Mouse (Mus musculus): Measurements from ENCODE around the gene Rsph1. TPM values are rescaled to one million over a fixed set of nuclear protein-coding genes. Genes with fewer than 3 reads are reported as not detected.

Rsph1 gene
- 10 to 100 TPM; 10.8 to 14.3 TPM for total RNA-seq (2021)

DNA sequence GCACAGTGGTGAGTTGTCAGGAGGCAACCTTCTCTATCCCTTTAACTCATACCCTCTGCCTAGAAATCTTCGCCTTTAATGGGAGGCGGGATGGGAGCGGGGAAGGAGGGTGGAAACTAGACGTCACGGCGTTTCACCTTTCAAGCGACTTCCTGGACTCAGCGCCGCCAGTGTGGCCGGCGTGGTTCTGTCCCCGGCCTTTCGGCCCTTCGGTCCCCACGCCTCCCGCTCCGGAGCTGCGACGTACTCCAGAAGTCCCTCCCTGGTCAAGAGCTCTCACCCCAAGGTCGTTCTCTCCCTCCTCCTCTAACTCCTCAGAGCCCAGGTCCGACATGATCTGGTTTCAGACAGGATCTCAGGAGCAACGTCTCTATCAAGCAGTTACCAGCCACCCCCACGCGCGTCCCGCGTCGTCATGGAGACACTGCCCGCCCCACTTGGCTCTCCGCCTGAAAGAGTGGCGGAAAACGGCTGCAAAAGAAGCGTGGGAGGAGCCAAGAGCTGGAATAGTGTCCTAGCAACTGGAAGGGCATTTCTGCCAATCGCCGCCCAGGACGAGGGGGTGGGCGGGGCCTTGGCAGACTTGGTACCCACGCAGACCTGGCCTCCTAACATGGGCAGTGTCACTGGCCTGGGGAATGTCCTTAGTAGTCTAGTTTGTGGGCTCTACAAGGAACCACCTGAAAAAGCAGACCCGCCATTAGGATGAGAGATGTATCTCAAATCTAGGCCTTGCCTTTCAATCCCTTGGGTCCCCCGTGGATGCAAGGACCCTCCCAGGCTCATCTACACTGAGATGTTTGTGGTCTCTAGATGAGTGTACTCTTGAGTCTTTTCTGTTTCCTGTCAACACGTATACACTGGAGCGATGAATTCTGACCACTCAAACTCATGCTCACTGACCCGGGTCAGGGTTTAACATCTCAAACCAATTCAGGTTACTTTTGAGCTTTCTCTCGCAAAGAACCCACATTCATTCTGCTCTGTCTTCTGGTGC is at the start of gene Rsph1:
Gene Rsph1 (minus strand): TSS at position 462 of the 997 bp plus-strand sequence.
- DNase-seq, result peak; percentile 100

DNA sequence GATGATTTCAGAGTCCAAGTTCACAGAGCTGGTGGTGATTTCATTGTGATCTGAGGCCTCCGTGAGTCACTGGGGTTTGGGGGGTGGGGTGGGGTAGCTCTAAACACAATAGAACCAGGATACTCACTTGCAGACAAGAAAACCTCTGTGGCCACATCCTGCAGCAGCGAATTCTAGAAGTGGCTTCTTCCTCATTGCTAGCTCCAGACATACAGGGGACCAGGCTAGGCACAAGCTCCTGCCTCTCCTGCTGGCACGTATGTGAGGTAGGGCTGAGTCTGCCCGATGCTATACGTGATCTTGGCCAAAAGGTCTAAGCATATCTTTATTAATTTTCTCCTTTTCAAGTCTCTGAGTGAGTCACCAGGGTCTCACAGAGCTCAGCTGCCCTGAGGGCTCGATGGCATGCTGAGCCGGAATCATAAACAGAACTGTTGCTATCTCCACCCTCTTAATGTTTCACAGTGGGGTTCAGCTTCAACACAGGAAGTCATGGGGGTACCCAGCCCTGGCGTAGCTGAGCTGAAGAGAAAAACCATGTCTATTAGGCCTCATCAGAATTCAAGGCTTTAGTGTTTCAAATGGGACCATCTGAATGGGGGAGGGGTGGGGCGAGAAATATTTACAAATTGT is 49.2 kb upstream of the Rsph1 start:
- DNase-seq, result no peak

DNA sequence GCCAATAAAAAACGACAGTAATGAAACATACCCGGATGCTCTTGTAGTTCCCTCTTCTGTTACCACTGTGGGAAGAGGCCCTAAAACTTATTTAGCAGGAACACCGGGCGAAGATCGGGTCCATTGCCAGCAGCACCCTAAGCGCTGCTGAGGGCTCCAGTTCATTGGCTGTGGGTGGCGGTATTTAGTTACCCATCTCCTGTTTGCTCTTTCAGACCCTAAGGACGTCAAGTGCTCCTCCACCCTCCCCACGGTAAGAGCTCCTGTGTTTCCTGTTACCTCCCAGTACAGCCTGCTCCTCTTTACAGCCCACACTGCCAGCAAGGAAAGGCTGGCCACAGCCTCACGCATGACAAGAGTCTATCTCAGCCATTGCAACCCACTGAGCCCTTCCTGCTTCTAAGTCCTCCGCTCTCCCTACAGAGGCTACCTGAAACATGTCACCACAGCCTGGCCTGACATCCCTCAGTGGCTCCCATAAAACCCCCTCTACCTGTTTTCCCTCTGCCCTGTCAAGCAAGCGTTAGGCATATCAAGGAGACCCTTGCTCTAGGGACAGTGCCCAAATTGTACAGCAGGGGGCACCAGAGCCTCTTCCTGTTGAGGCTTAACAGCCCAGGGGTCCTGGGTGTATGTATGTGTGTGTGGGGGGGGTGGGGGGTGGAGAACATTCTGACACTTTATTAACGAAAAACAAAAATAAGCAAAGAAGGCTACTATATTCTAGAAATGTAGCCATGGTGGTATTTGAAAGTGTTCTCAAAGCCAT is 48.5 kb upstream of the Rsph1 start:
- no peak for DNase-seq

DNA sequence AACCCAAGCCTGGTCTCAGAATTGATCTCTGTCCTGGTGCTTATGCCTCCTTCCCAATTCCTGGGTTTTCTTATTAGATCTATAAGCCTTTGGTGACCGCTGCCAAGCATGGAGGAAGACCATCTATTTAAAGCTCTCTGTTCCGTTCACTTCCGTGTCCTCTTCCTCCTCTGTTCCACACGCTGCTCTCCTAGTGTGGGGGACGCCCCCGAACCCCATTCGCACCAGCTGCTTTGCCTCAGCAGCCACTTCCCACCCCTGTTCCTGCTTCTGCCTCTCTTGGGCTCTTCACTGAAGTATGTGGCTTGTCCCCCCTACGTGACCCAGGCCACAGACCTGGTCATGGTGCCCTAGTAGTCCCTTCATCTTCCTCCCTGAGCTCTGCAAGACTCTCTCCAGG is 47.0 kb upstream of the Rsph1 start:
- no peak for DNase-seq

DNA sequence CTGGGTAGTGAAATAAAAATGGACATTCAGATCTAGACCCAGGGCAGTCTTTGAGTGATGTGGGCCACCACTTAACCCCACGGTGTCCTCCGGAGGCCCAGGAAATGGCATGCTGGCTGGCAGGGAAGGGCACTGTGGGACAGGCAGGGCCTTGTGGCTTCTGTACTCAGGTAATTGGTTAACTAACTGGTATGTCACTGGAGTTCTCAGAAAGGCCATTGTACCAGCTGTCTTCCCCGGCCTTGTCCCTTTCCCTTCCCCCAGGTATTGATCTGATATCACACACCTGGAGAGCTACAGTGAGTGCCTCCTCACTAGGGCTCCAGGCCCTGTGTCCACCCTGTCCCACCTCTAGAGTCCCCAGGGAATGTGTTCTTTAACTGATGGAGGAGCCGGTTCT is 46.2 kb upstream of the Rsph1 start:
- no peak for DNase-seq

DNA sequence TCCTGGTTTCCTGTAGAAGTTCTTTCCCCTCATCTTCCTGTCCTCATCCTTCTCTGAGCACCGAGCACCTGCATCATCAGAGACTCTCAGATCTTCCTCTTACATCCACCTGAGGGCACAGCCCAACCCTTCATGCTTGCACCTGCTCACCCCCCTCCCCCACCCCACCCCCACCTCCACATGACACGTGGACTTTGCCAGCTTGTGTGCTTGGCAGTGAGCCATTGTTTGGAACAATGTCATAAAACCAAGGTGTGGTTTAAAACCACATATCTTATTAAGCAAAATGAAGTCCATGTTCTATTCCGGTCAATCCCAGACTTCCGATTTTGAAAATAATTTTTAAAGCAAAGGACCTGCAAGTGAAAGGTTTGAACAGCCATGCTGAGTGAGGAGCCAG is 45.3 kb upstream of the Rsph1 start:
- no peak for DNase-seq

DNA sequence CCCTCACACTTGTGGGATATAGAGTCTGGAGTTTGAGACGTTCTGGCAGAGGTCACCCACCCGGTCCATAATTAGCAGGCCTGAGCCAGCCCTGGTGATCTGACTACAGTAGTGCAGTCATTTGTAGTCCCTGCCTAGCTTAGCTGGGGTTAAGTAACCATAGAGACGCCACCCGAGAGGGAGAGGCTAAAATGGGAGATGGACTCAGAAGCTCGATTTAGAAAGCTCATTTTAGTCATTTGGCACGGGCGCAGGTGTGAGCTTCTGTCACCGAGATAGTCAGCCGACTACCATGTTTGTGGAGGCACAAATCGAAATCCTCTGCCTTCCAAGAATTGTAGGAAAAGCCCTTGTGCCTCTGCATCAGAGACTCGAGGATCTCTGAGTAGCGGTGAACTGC is 44.2 kb upstream of the Rsph1 start:
- peak; percentile 39 to 40 for DNase-seq

DNA sequence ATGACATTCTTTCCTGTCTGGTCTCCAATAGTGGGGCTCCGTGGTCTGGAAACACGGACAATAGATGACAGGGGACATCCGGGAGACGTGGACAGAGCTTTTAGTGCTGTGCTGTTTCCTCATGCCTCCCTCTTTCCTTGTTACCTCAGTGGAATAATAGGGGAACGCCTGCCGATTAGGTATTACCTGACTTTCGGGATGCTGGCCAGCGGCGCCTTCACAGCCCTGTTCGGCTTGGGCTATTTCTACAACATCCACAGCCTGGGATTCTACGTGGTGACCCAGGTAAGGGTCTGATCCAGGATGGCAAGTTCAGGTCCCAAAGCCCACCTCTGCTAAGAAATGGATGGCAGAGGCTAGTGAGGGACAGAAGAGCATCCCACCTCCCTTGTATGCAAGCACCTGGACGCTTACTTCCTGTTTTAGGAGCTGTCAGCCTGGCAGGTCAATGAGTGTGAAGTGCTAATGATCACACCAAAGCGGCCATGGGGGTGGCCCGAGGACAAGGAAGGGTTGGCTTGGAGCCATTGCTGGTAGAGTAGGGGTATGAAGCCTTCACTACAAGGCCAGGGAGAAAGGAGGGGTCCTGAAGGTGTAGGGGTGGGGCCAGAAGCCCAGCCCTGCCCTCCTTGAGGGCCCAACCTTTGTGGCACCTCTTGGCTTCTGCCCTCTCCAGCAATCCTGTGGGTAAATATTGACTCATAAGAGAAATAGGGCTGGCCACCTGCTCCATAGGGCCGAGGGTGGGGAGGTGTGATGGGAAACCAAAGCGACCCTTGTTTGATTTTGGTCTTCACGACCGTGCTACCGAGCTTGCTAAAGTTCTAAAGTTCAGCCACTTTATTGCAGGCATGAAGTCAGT is 42.0 kb upstream of the Rsph1 start:
- DNase-seq, result no peak

DNA sequence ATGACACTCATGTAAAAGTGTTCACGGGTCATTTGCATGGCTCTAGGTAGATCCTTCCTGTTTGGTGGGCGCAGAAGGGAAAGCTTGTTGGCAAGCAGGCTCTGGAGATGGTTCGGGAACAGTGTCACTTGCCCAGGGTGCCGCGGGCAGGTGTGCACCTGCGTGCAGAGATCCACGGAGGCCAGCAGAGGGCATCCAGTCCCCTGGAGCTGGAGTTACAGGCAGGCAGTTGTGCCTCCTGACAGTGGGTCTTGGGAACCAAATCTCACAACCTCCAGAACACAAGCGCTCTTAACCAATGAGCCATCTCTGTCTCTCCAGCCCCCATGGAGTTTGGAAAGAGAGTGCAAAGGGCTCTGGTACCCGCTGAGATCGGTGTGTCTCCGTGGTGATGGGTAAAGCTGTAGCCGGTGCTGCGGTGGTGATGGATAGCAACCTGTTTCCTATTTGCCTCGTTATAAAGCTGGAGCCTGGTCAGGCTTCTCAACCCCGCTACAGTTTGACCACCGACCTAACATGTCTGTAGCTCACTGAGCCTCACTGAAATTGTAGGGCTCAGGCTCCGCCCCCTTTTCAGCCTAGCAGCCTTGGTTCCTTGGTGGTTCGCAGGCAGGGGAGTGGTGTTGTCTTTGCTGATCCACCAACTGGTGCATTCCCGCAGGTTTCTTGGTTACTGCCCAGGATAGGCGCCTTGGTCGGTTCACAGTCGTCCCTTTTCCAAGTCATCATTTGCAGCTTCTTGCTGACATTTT is 40.5 kb upstream of the Rsph1 start:
- no peak for DNase-seq

DNA sequence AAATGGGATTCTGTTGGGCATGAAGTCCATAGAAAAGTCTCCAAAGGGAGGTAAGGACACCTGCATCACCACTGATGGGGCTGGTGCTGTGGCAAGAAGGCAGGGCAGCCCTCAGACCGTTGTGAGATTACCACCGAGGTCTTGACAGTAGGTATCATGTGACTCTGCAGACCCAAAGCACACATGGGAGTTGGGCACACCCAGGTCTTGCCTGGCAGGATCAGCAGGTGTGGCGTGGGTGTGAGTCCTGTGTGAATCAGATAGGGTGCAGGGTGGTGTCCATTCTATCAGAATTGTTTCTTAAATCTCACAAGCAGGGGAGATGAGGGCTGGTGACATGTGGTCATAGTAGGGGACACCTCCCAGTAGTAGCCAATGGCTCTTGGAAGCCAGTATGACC is 39.8 kb upstream of the Rsph1 start:
- no peak for DNase-seq

DNA sequence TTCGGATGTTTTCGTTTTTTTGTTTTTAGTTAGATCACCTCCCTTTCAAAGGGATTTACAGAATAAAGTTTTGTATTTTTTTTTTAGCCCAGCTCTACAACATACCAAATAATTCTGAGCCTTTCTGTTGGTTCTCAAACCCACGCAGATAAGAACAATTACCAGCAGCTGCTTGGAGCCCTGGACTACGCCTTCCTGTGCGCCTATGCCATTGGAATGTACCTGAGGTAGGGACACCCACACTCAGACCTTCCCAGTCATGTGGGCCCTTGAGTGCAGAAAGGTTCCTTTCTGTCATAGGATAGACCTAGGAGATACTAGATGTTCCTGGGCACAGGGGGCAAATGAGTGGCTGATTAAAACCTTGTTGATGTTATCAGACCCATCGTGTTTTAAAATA is 38.8 kb upstream of the Rsph1 start:
- DNase-seq, result no peak

DNA sequence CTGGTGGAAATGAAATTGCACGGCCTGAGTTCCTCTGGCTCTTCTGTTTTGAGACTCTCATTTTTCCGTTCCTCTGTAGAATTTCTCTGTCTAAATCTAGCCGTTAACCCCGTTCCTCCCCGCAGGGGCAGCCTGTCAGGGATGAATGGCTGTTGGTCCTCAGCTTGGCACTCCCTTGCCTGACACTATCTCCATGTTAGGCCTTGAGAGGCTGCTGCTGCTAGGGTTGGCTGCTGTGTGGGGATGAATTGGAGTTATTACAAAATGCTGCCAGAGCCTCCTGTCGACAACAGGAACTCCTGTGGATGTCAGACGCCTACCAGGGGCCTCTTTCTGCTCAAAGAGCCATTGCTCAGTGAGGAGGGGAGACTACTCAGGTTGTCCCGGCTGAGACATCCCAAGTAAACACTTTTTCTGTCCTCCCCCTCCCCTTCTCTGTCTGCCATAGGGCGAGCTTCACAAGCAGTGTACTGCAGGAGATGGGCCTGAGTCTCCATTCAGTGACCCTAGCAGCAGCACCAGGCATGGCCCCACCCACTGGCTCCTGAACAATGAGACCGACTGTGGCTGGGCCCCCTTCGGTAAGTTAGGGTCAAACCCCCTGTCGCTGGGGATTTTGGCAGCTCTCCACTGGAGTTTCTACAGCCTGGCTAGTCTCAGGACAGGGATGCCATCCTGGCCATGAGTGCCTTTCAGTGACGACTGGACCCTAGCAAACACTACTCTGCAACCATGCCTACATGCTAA is 38.0 kb upstream of the Rsph1 start:
- no peak for DNase-seq

DNA sequence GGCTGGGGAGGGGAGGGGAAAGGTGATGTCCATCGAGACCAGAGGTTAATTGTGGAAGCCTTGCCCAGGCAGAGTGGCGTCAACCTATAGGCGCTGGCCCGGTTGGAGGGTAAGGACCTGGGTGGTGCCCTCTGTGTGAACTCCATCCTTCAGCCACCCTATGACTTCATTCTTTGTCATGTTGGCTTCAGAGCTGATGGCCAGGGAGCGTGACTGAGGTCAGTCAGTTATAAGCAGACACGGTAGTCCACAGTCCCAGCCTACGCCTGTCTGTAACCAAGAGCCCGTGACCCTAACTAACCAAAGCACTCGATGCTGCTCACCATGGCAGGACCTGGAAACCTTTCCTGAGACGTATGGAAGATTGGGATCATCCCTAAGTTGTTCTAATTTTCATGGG is 35.5 kb upstream of the Rsph1 start:
- no peak for DNase-seq

DNA sequence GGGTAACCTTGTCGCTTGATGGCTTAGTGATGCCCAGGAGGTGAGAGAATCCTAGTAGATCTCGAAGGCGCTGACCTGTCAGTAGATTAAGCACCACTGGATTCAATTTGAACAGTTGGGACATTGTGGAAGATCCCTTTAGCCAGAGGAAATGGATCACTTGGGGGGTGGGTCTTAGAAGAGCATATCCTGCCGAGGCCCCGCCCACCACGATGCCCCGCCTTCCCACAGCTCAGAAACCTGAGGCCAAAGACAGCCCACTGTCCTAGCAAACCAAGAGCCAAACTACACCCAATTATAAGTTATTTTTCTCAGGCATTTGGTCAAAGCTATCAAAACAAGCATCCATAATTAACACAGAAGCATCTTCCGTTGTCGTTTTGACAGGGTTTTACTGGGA is 33.9 kb upstream of the Rsph1 start:
- no peak for DNase-seq

DNA sequence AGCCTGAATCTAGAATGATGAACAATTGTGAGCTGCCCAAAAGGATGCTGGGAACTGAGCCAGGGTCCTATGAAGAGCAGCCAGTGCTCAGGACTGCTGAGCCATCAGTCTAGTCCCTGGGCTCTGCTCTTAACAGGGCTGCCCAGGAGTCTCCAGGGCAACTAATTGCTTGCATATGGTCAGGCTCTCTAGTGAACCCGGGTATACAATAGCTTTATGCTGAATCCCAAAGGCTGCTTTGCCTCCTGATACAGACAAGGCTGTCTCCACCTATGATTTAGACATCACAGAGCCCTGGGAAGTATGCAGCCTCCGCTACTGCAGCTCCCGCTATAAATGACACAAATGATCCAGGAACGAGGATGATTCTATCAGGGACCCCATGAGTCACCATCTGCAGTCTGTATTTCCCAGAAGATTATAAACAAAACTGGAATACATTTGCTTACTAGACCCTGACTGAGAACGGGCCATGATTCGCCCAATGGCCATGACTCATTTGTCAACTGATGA is 32.2 kb upstream of the Rsph1 start:
- no peak for DNase-seq

DNA sequence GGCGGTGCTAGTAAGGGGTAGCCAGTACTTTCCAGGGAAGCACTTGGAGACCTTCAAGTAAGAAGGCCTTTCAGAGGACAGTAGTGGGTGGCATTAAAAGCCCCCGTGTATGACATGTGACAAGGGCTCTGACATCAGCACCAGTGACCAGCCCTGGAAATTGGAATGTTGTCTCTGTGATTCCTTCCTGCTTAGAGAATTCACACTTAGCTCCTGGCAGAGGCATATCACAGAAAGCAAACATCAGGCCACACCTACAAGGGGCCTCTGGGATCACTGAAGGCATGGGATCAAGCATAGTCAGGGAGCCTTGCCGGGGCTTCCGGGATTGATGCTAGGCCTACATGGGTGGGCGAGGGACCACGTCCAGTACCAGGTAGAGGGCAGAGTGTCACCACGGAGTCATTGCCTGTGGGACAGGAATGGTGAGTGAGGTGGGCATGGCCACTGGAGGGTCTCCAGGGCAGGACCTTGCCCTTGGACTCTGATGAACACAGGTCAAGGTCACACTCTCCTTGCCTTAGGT is 31.2 kb upstream of the Rsph1 start:
- DNase-seq, result no peak

DNA sequence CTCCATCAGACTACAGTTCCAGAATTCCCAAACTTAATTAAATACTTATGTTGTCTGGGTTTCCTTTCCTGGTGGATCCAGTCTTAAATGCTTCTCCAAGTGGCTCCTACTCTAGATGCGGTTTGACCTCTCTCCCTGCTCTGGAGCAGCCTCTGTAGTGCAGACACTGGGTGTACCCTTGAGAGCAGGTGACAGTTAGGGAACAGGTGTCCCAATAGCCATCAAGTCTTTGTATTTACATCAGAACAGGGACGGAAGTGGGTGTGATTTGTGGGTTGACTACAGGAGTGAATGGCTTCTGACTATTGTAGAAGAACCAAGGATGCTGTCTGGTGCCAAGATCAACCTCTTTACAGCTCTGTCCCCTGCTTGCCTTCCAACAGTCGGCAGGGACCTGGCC is 30.6 kb upstream of the Rsph1 start:
- no peak for DNase-seq

DNA sequence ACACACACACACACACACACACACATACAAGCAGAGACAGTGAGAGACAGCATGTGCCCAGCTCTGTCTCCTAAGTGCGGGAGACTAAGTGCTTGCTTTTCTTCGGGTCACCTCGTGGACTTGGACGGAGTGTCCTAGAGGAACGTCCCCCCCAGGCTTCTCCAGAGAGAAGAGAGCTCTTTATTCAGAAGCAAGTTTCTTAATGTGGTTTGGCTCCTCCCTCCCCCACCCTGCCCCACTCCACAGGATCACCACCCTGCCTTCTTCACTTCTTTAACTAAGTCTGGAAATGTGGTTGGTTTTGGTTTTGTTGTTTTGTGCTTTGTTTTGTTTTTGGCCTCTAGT is 28.6 kb upstream of the Rsph1 start:
- DNase-seq, result no peak

DNA sequence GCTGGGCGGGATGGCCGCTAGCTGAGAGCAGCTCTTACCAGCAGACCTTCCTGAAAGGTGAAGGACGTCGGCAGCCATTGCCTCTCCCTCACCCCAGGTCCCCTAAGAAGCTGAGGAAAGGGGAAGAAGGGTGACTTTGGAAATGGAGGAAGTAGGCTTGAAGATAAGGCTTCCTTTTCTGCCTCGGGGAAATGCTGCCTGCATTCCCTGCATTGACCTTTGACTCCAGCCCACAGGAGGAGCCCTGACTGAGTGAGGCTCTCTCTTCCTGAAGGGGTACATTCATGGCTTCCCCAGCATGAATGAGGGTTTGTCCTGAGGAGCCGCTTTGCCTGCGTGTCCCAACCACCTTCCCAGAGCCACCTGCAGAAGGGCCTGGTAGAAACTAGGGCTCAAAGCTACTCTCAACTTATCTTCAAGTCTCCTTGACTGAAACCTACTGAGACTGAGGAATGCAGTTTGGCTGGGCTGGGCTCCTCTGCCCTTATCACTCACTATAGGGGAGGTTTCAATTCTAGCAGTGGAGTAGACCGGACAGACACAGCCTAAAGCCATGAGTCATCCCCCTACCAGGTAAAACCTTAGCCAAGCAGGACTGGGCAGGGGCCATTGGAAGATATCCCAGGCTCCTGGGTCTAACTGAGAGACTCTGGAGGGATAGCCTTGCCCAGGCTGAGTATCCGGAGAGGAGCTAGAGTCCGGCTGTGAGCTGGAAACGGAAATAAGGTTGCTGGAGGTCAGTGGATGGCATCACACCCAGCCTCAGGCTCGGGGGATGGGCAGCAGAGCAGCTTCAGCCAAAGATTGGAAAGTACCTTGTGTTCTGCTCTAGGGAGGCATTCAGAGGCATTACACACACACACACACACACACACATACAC is 28.0 kb upstream of the Rsph1 start:
- DNase-seq, result no peak
